Mouse (Mus musculus): ENCODE results near the gene Grm3. TPM values are rescaled to one million over a fixed set of nuclear protein-coding genes. Genes with fewer than 3 reads are reported as not detected.

Gene Grm3
- total RNA-seq, 1 experiment from 2014 or later = not detected

DNA sequence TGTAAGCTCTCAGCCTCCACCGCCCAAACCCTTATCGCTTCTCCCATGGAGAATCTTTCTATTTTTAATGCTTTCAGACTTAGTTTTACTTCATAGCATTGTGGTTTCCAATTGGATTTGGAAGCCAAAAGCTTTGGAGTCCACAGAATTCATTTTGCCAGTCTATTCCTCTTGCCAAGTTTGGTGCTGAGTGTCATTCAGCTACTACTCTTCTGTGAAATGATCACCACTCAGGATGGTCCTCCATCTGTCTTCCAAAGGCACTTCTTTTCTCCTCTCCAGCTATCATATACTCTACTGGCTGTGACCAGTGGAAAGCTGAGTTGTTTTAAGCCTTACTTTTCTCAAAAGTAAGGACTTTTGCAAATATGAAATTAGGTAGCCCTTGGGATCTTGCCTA, 86.4 kb downstream of the Grm3 start:
- ATAC-seq (replicated peaks; ENCODE audit: insufficient number of reproducible peaks, low FRiP score, low TSS enrichment, poor library complexity, severe bottlenecking) = no peak

- ATAC-seq (replicated peaks; ENCODE audit: insufficient number of reproducible peaks, low FRiP score, low TSS enrichment, poor library complexity, severe bottlenecking) = no peak
These were observed 97.8 kb downstream of the Grm3 start for GRCm38 (mm10) chr5:9627220-9627619.

- ATAC-seq (replicated peaks; ENCODE audit: insufficient number of reproducible peaks, low FRiP score, low TSS enrichment, poor library complexity, severe bottlenecking) = no peak
These were observed 100.6 kb downstream of the Grm3 start for GRCm38 (mm10) chr5:9624396-9624795.

DNA sequence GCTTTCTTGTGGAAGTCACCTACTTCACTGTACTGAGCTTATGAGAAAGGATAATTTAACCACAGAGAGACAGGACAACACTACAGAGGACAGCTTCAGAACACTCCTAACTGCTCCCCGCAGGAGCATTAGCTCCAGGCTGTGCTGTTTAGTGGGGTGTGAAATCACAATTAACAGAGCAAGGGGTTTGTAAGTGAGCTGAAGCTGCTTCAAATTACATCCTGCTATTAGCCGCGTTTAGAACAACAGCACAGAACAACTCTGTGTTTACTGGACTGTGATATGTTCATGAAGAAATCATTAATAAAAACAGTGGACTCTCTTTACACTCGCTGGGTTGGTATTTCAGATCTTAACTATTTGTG, 101.9 kb downstream of the Grm3 start:
- ATAC-seq (replicated peaks; ENCODE audit: insufficient number of reproducible peaks, low FRiP score, low TSS enrichment, poor library complexity, severe bottlenecking) = no peak

GRCm38 (mm10) chr5:9622264-9623094, 102.5 kb downstream of the Grm3 start:
- ATAC-seq (replicated peaks; ENCODE audit: insufficient number of reproducible peaks, low FRiP score, low TSS enrichment, poor library complexity, severe bottlenecking) = no peak

GRCm38 (mm10) chr5:9621417-9622067, 103.4 kb downstream of the Grm3 start:
- ATAC-seq (replicated peaks; ENCODE audit: insufficient number of reproducible peaks, low FRiP score, low TSS enrichment, poor library complexity, severe bottlenecking) = no peak

- ATAC-seq (replicated peaks; ENCODE audit: insufficient number of reproducible peaks, low FRiP score, low TSS enrichment, poor library complexity, severe bottlenecking) = no peak
These were observed 145.9 kb downstream of the Grm3 start for GRCm38 (mm10) chr5:9579021-9579420.

DNA sequence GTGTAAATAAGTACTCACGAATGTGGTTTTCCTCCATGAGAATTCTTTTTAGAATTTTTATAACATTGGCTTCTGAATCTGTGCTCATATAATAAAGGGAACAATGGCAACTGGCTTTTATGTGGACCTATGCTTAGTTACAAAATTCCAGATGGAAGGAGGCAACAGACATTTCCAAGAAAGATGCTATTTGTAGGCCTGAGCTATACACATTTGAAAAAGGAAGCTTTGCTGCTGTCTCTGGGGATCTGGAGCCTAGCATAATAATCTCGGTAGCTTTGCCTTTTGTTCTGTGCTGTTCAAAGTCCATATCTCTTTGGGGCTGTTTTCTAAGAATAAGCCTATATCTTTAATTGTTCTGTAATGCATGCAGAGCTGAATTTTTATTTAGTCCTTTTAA, 146.4 kb downstream of the Grm3 start:
- no peak for ATAC-seq (replicated peaks; ENCODE audit: insufficient number of reproducible peaks, low FRiP score, low TSS enrichment, poor library complexity, severe bottlenecking)

DNA sequence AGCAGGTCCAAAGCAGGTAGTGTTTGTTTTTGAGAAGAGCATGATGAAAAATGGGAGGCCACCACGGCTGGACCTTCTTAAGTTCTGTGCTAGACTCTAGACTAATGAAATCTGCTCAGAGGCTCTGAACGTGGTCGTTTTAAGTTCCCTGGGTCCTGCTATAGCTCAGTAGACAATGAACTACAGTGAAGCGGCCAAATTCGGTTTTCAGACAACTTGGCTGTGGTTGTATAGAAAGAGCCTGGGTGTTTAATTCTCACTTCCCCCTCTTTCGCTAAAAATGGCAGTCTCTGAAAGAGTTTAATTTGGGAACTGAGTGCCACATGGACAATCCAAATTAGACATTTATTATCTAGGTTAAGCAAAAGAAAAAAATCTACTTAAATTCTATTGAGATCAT, 154.0 kb downstream of the Grm3 start:
- no peak for ATAC-seq (replicated peaks; ENCODE audit: insufficient number of reproducible peaks, low FRiP score, low TSS enrichment, poor library complexity, severe bottlenecking)

DNA sequence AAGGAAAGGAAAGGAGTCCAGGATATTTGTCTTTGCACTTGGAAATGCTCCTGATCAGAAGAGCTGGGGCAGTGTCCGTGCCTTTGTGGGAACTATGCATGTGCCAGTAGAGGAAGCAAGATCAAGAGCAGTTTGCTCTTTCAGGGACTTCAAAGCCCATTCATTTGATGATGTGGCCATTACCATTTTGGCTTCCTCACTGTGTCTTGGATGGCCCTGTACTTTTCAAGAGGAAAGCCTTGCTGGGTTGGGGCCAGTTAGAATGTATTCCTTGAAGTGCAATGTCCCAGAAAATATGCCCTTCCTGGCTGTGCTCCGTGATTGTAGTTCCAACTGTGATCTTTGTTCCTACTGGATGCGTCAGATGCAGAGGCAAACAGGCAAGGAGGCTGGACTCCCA, 167.3 kb downstream of the Grm3 start:
- ATAC-seq (replicated peaks; ENCODE audit: insufficient number of reproducible peaks, low FRiP score, low TSS enrichment, poor library complexity, severe bottlenecking) = no peak

DNA sequence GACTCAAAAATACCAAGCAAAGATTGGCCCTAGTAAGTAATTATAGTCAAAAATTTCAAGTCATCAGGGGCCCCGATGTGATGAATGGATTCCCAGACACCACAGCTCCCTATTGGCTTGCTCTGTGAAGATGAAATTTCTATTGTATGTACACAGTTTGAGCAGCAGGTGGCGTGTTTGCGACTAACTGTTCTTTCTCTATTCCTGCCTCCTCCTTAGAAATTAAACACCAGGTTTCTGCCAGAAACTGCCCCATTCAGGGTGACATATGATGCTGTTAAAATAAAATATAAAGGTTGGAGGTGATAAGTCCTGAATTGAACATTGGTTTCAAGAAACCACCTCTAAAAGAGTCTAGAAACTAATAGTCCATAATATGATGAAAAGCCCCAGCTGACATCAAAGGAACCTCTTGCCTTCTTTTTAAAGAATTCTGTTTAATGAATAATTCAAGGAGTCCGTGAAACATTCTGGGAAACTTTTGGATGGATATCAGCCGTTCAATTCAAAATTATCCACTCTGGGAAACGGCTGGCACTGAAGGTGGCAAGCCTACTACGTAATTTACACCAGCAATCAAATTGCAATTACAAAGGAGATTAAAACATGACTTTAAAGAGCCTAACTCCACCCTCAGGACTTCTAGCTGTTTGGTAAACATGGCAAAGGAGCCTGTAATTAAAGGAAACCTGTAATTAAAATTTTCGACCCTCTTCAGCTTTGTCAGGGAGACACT, 184.0 kb downstream of the Grm3 start:
- ATAC-seq (replicated peaks; ENCODE audit: insufficient number of reproducible peaks, low FRiP score, low TSS enrichment, poor library complexity, severe bottlenecking) = no peak

GRCm38 (mm10) chr5:9525507-9525906, 199.5 kb downstream of the Grm3 start:
- no peak for ATAC-seq (replicated peaks; ENCODE audit: insufficient number of reproducible peaks, low FRiP score, low TSS enrichment, poor library complexity, severe bottlenecking)

DNA sequence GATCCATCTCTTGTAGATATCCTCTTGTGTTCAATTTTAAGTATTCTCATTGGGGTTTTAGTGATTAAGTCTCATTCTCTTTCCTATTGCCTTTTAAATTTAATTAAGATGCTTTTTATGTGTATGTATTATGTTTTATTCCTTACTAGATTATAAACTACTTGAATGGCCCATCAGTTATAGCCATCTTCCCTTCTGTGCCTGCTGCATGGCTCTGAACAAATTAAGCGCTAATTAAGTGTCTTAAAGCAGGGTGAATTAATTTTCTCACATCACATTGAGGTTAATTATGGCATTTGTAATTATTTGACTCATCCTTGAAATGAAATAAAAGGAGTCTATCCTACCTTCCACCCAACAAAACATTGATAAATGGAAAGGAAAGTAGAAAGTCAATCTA, 213.9 kb downstream of the Grm3 start:
- no peak for ATAC-seq (replicated peaks; ENCODE audit: insufficient number of reproducible peaks, low FRiP score, low TSS enrichment, poor library complexity, severe bottlenecking)

- ATAC-seq (replicated peaks; ENCODE audit: insufficient number of reproducible peaks, low FRiP score, low TSS enrichment, poor library complexity, severe bottlenecking) = no peak
These were observed 227.7 kb downstream of the Grm3 start for GRCm38 (mm10) chr5:9497235-9497634.

- ATAC-seq (replicated peaks; ENCODE audit: insufficient number of reproducible peaks, low FRiP score, low TSS enrichment, poor library complexity, severe bottlenecking) = no peak
These were observed 229.5 kb downstream of the Grm3 start for GRCm38 (mm10) chr5:9495456-9495855.

- no peak for ATAC-seq (replicated peaks; ENCODE audit: insufficient number of reproducible peaks, low FRiP score, low TSS enrichment, poor library complexity, severe bottlenecking)
These were observed 247.4 kb downstream of the Grm3 start for GRCm38 (mm10) chr5:9477587-9477986.

GRCm38 (mm10) chr5:9453298-9453697, 271.7 kb downstream of the Grm3 start:
- ATAC-seq (replicated peaks; ENCODE audit: insufficient number of reproducible peaks, low FRiP score, low TSS enrichment, poor library complexity, severe bottlenecking) = no peak

- no peak for ATAC-seq (replicated peaks; ENCODE audit: insufficient number of reproducible peaks, low FRiP score, low TSS enrichment, poor library complexity, severe bottlenecking)
These were observed 275.4 kb downstream of the Grm3 start for GRCm38 (mm10) chr5:9449570-9449969.

- ATAC-seq (replicated peaks; ENCODE audit: insufficient number of reproducible peaks, low FRiP score, low TSS enrichment, poor library complexity, severe bottlenecking) = no peak
These were observed 276.0 kb downstream of the Grm3 start for GRCm38 (mm10) chr5:9448931-9449330.

GRCm38 (mm10) chr5:9446146-9446545, 278.8 kb downstream of the Grm3 start:
- ATAC-seq (replicated peaks; ENCODE audit: insufficient number of reproducible peaks, low FRiP score, low TSS enrichment, poor library complexity, severe bottlenecking) = no peak

Data from monocyte, adult 5-6 weeks (primary cell).